Mouse (Mus musculus) left cerebral cortex, adult 2 months (tissue): Measurements from ENCODE around the gene Sult5a1. TPM values are rescaled to one million over a fixed set of nuclear protein-coding genes. Genes with fewer than 3 reads are reported as not detected.

Experiments
- DNase-seq, 2 experiments: peaks; one replicate each; pipeline ENCODE4 v3.0.0; 2021 to 2022; ENCODE audit warnings: low spot score in 2 of 2, mixed read lengths in 1 of 2; ENCODE audit errors: extremely low spot score in 1 of 2
- H3K27ac ChIP-seq: fragments of 200-600 bp; 2 replicates; pipeline ENCODE4 v1.8.1; 2022
- H3K4me3 ChIP-seq: fragments of 200-600 bp; 2 replicates; pipeline ENCODE4 v1.8.1; 2022
- CTCF ChIP-seq: fragments of 200-600 bp; IDR thresholded peaks from 2 replicates; pipeline ENCODE4 v1.8.1; 2022; ENCODE audit warnings: antibody characterized with exemption, mild to moderate bottlenecking, moderate library complexity
- intact Hi-C: fragments of 180-260 bp; cut with DNase I; formaldehyde crosslinking; loops from one replicate; pipeline ENCODE4 v1.15.1; 2025
- microRNA-seq, 2 experiments: library from miRNA; unstranded; fragments of <30 nt; microRNA quantifications; one replicate each; pipeline ENCODE4 v1.2.0; 2021
- total RNA-seq, 2 experiments: library from RNA; stranded (reverse); gene quantifications; 2 replicates each; pipeline ENCODE4 v1.2.3; 2021

Gene Sult5a1
- total RNA-seq, 2 experiments from 2014 or later, result 0.84 TPM; not detected in 1

DNA sequence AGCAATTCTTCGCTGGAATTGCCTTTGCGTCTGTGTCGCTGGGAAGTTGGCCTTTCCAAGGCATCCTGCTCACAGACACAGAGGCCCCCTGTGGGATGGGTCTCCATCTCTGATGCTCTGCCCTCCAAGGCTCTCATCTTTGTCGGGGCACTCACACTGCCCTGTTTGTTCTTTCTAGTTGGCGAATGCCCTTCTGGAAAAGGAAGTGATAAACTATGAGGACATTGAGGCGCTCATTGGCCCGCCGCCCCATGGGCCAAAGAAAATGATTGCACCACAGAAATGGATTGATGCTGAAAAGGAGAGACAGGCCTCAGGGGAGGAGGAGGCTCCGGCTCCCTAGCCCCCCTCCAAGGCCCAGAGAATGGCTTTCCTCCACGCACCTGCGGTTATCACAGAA is 60.9 kb downstream of the Sult5a1 start:
- peak overlapping the region; percentile 28; the same call in 1 of the 2 replicates for H3K27ac ChIP-seq
- intact Hi-C loops, result no loop called here
- no peak for DNase-seq
- H3K4me3 ChIP-seq, result no peak overlapping the region
- TF ChIP-seq CTCF, result no peak

Small RNAs within 50 kb of the gene (microRNA-seq; reads per million reads assigned to microRNA genes)
- gene Mir7079, result 0 to 0.49 reads per million in 2 experiments
- 149 to 197 reads per million in 2 experiments for gene Mir7080

Other genes with a start within 250 kb of the Sult5a1 start
- 100 to 1,000 TPM; 161 to 175 TPM for gene Ankrd11, start 116.0 kb downstream of the Sult5a1 start, total RNA-seq
- gene Spg7, start 95.4 kb downstream of the Sult5a1 start, total RNA-seq, result 10 to 100 TPM; 66.2 to 68.8 TPM
- 100 to 1,000 TPM; 369 to 415 TPM for gene Rpl13, start 56.0 kb downstream of the Sult5a1 start, total RNA-seq
- 10 to 100 TPM; 68.5 to 89.8 TPM for gene Cpne7, start 40.9 kb downstream of the Sult5a1 start, total RNA-seq
- gene Dpep1, start 27.9 kb upstream of the Sult5a1 start, total RNA-seq, result not detected
- gene Chmp1a, start 54.4 kb upstream of the Sult5a1 start, total RNA-seq, result 100 to 1,000 TPM in 1 of 2 experiments, 10 to 100 TPM in 1; 86.2 to 104 TPM
- 1 to 10 TPM; 6.3 to 8.1 TPM for gene Spata33, start 54.5 kb upstream of the Sult5a1 start, total RNA-seq
- gene Cdk10, start 66.5 kb upstream of the Sult5a1 start, total RNA-seq, result 100 to 1,000 TPM; 101 to 111 TPM
- 10 to 100 TPM; 75.4 to 97.5 TPM for gene Spata2l, start 77.9 kb upstream of the Sult5a1 start, total RNA-seq
- 10 to 100 TPM; 26.4 to 29.2 TPM for gene Zfp276, start 95.9 kb upstream of the Sult5a1 start, total RNA-seq
- 10 to 100 TPM; 53.3 to 63.0 TPM for gene Vps9d1, start 96.0 kb upstream of the Sult5a1 start, total RNA-seq
- 1 to 10 TPM; 3.1 to 3.7 TPM for gene Fanca, start 160.3 kb upstream of the Sult5a1 start, total RNA-seq
- gene Spire2, start 174.4 kb upstream of the Sult5a1 start, total RNA-seq, result 10 to 100 TPM; 14.1 to 19.5 TPM
- 100 to 1,000 TPM; 586 to 610 TPM for gene Tcf25, start 215.4 kb upstream of the Sult5a1 start, total RNA-seq
- gene Mc1r, start 248.8 kb upstream of the Sult5a1 start, total RNA-seq, result under 1 TPM; 0.18 to 0.19 TPM